Mouse (Mus musculus) neutrophil, adult 65 days (primary cell): Measurements from ENCODE around the gene Flvcr1. TPM values are rescaled to one million over a fixed set of nuclear protein-coding genes. Genes with fewer than 3 reads are reported as not detected.

ENCODE experiments used
- total RNA-seq: library from RNA; stranded (reverse); gene quantifications from 2 replicates; pipeline ENCODE4 v1.2.4, GENCODE M21; 2023

The Flvcr1 gene
- 39.1 and 49.3 TPM in 2 replicates for total RNA-seq

GRCm38 (mm10) chr1:191026021-191026713, at the start of gene Flvcr1:
TSS of gene Flvcr1 (minus strand) at chr1:191026158.

GRCm38 (mm10) chr1:191062781-191063485, 37.0 kb upstream of the Flvcr1 start, which contains the start of the genes Tatdn3 and Nsl1:
TSS of gene Tatdn3 (minus strand) at chr1:191062932.
TSS of gene Nsl1 (plus strand) at chr1:191063012.

GRCm38 (mm10) chr1:191036554-191037334, 10.8 kb upstream of the Flvcr1 start, which contains the start of gene Spata45:
TSS of gene Spata45 (plus strand) at chr1:191036639.

GRCm38 (mm10) chr1:190979100-190979563, 46.8 kb downstream of the Flvcr1 start, which contains the start of gene Vash2:
TSS of gene Vash2 (minus strand) at chr1:190979296.

Other genes starting within 250 kb of the Flvcr1 start
- 40.2 and 58.1 TPM in 2 replicates for gene Rps6kc1, start 114.4 kb downstream of the Flvcr1 start, total RNA-seq
- gene Angel2, start 101.0 kb downstream of the Flvcr1 start, total RNA-seq, result 29.8 and 35.4 TPM in 2 replicates
- not detected in 2 replicates for gene Vash2, start 46.9 kb downstream of the Flvcr1 start, total RNA-seq
- gene Spata45, start 10.5 kb upstream of the Flvcr1 start, total RNA-seq, result not detected in 2 replicates
- gene Tatdn3, start 36.8 kb upstream of the Flvcr1 start, total RNA-seq, result 6.8 and 11.6 TPM in 2 replicates
- gene Nsl1, start 36.9 kb upstream of the Flvcr1 start, total RNA-seq, result 9.9 and 15.2 TPM in 2 replicates
- 1.8 and 2.1 TPM in 2 replicates for gene Batf3, start 71.7 kb upstream of the Flvcr1 start, total RNA-seq
- 1.0 and 1.8 TPM in 2 replicates for gene Fam71a, start 138.7 kb upstream of the Flvcr1 start, total RNA-seq
- gene Atf3, start 191.9 kb upstream of the Flvcr1 start, total RNA-seq, result 297 and 422 TPM in 2 replicates